Mouse (Mus musculus) myocyte (in vitro differentiated cells): ENCODE measurements around the gene Itpr1.

Source experiments
- CEBPB ChIP-seq: IDR thresholded peaks from 2 replicates; pipeline ENCODE4 v1.6.1; 2011; ENCODE audit warnings: mild to moderate bottlenecking, moderate library complexity; ENCODE audit not compliant: poor library complexity, insufficient read depth, severe bottlenecking
- E2F4 ChIP-seq: IDR thresholded peaks from one replicate; pipeline ENCODE4 v1.6.1; 2011; ENCODE audit warnings: mild to moderate bottlenecking, control low read depth, moderate library complexity; ENCODE audit not compliant: insufficient read depth
- MAX ChIP-seq: IDR thresholded peaks from one replicate; pipeline ENCODE4 v1.6.1; 2011; ENCODE audit warnings: low read depth, mild to moderate bottlenecking, control low read depth
- MYOD1 ChIP-seq, 3 experiments: IDR thresholded peaks; one replicate each; pipeline ENCODE4 v1.6.1; 2011; ENCODE audit warnings: control low read depth in 2 of 3, low read depth in 2 of 3, mild to moderate bottlenecking in 2 of 3, moderate library complexity in 1 of 3; ENCODE audit not compliant: insufficient read length in 2 of 3, control insufficient read depth in 1 of 3
- MYOG ChIP-seq, 3 experiments: IDR thresholded peaks; one replicate each; pipeline ENCODE4 v1.6.1; 2011; ENCODE audit warnings: control low read depth in 2 of 3, low read depth in 2 of 3, mild to moderate bottlenecking in 2 of 3; ENCODE audit not compliant: insufficient read length in 2 of 3, control insufficient read depth in 1 of 3, insufficient read depth in 1 of 3
- POLR2A ChIP-seq: IDR thresholded peaks from one replicate; pipeline ENCODE4 v1.6.1; 2011; ENCODE audit warnings: low read depth, mild to moderate bottlenecking, control low read depth, moderate library complexity; ENCODE audit not compliant: insufficient read length
- POLR2AphosphoS2 ChIP-seq: IDR thresholded peaks from one replicate; pipeline ENCODE4 v1.6.1; 2011; ENCODE audit warnings: low read depth, control low read depth; ENCODE audit not compliant: insufficient read length
- SRF ChIP-seq: IDR thresholded peaks from one replicate; pipeline ENCODE4 v1.6.1; 2011; ENCODE audit warnings: low read depth; ENCODE audit not compliant: control insufficient read depth, insufficient read length
- TCF12 ChIP-seq: IDR thresholded peaks from one replicate; pipeline ENCODE4 v1.6.1; 2011; ENCODE audit warnings: mild to moderate bottlenecking, control low read depth; ENCODE audit not compliant: poor library complexity, insufficient read depth, severe bottlenecking
- TCF3 ChIP-seq: IDR thresholded peaks from one replicate; pipeline ENCODE4 v1.6.1; 2011; ENCODE audit warnings: low read depth, control low read depth; ENCODE audit not compliant: insufficient read length
- USF1 ChIP-seq: IDR thresholded peaks from one replicate; pipeline ENCODE4 v1.6.1; 2011; ENCODE audit warnings: low read depth, mild to moderate bottlenecking, control low read depth, moderate library complexity

GRCm38 (mm10) chr6:108236996-108237395 lies 24.1 kb downstream of the Itpr1 start:
- TF ChIP-seq POLR2A (no peak), MYOD1 (IDR thresholded peaks at IDR 0.05; ENCODE audit: control insufficient read depth in 1 of 3, insufficient read length in 2 of 3, low read depth in 2 of 3) (no peak), POLR2AphosphoS2 (no peak), E2F4 (no peak), MYOG (IDR thresholded peaks at IDR 0.05; ENCODE audit: control insufficient read depth in 1 of 3, insufficient read depth in 1 of 3, insufficient read length in 2 of 3, low read depth in 2 of 3) (no peak), USF1 (no peak), TCF12 (no peak), MAX (no peak), CEBPB (no peak), SRF (no peak), TCF3 (no peak)
